Mouse (Mus musculus) urinary bladder, postnatal 25 days (tissue): Measurements from ENCODE around the gene Gm49355.

Experiments
- DNase-seq: peaks from one replicate; pipeline ENCODE4 v3.0.0; 2022; ENCODE audit warnings: low spot score

The Gm49355 gene

DNA sequence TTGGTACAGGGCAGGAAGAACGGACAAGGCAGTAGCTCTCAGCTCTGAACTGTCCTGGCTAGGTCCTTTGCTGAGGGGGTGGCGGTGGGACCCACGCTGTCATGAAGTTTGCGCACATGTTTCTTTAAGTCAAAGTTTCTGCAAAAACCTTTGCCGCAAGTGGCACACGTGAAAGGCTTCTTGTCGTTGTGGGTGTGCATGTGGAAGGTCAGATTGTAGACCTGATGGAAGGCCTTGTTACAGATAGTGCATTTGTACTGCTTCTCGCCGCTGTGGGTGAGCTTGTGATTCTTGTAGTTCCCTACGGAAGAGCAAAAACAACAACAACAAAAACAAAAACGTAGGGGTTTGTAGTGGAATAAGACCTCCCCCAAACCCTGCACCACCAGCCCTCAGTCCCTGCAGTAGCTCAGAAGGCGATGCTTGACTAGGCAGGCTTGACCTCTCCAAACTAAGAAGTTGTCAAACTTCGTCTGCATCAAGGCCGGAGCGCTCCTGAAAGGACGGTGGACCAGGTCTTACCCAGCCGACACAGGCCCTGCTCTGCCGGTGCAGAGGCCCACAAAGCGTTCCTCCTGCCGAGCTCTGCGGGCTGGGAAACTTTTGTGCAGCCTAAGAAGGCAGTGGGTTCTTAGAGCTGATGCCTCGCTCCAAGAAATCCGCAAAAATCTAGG, 58.8 kb downstream of the Gm49355 start:
- DNase-seq: no peak

GRCm38 (mm10) chr14:12343451-12343941, 59.7 kb downstream of the Gm49355 start:
- no peak for DNase-seq

DNA sequence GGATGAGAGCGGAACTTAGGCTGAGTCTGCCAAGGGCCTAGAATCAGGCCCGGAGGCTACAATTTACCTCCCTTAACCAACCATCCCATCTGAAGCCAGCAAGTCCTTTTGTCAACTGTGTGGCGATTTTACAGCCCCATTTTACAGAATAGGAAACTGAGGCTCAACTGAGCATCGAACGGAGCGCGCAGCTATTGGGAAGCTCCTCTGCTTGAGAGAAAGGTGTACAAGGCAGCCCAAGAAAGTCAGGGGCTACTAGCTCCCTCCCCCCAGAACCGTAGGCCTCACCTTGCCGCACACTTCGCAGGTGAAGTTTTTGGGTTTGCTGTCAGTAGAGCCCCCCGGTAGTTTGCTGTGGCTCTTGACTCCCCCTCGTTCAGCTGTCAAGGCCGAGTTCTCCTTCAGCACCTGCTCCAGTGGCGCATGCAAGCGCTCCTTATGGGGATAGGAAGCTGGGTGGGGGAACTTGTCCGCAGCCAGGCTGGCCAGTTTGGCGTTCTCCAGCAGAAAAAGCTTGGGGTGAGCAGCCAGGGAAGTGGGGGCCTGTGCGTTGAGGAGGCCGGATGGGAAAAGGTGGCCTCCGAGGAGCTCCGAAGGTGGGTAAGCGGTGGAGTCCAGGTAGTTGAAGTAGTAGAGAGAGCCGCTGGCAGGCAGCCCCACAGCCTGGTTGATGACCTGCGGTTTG, 60.4 kb downstream of the Gm49355 start:
- DNase-seq: no peak

GRCm38 (mm10) chr14:12344746-12345240, 61.0 kb downstream of the Gm49355 start:
- DNase-seq: no peak

GRCm38 (mm10) chr14:12345241-12345921, 61.6 kb downstream of the Gm49355 start:
- DNase-seq: no peak

GRCm38 (mm10) chr14:12346011-12346864, 62.5 kb downstream of the Gm49355 start:
- DNase-seq: no peak

DNA sequence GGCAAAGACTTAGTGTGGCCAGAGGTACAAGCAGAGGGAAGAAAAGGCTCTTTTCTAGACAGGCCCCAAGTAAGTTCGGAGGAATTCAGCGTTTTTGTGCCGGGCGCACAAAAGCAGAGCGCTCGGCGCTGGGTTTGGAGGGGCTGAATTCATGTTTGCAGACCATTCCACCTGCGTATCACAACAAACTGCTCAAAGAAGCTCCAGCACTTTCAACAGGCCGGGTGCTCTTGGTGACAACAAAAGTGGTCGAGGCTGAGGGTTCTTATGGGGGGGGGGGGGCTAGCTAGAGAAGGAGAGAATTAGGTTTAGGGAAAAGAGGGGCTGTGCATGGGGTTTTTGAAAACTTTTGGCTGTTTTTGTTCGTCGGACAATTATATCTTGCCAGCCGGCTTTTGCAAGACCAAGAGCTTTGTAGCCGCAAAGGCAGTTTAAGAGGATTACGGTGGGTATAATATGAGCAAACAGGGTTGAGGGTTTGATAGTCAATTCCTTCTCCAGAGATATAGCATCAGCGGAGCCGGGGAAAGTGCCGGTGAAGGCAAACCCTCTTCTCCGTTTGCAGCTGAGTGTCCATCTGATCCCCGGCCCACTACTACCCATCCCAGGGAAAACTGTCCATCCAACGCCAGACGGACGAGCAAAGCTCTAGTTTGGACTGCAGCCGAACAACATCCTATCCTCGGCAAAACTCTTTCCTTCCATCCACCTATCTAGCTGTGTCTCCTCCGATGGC, 63.3 kb downstream of the Gm49355 start:
- no peak for DNase-seq

DNA sequence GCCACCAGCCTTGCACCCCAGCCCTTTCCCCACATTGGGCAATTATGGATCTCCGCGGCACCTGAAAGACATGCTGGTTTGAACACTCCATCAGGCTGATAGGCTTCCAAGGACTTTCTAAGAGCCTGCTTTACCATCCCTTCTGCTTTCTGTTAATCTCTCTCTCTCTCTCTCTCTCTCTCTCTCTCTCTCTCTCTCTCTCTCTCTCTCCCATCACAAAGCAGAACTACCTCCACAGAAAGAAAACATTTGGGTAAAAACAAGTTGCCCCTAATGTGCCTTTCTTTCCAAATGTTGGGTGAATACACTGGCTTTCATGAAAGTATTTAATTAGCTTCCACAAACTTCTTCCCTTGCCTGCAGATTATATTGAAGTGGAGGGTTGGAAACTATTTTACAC, 64.3 kb downstream of the Gm49355 start, which contains the start of gene Fezf2:
Gene Fezf2 (minus strand): TSS at position 101 of the 400 bp plus-strand sequence.
- no peak for DNase-seq

DNA sequence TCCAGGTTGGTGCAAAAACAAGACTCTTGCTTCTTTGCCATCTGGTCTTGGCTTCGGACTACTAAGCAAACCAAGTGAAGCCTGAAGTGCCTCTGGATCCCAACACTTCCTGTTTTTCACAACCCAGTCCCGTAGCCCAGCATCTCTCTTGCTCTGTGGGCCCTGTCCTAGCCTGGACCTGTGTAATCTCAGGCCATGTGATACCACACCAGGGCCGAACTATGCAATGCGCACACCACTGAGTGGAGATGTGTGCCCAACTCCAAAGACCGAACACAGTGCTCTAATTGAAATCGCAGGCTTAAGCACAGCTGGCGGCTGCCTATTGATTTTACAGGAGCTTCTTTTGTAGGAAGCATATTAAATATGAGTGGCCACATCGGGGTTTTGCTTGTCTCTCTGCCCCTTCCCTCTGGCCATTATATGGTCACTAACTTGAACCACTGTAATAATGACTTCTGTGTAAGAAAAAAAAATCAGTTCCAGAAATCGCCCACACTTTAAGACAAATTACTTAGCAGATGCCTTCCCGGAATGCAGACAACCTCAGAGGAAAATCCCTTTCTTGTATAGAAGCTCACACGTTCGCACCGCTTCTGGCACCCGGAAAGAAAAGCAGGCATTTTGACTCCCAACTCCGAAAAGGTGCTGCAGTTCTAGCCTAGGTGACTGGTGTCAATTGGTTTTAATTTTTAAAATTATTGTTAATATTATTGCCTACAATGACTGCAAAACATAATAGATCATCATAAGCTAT, 65.7 kb downstream of the Gm49355 start:
- no peak for DNase-seq

DNA sequence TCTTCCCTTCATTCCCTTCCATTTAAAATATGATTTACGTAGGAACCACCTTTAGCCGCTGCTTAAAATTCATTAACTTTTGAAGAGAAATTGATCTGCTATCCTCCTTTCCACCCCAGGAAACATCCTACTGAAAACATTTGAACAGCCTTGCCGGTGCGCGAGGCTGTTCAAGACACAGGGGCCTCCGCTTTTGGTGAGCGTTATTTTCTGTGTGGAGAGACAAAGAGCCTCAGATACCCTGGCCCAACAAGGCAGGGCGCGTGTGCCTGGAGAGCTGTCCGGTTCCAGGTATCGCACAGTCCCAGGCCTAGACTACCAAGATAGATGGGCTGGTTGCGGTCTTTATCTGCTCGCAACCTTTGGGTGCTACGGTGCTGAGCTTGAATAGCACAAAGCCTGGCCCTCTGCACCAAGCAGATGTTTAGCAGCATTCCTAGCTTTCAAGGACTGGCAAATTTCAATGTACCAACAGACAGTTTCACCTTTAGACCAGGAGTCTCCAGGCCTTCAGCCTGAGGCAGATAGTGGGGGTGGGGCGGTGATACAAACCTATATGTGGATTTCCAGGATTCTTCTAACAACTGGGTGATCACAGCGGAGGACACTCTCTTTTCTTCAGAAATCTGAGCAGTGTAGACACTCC, 66.6 kb downstream of the Gm49355 start:
- no peak for DNase-seq
